Mouse (Mus musculus): ENCODE measurements at regions not wholly inside any gene's neighbourhood (a gene's known extent, or its start where the extent isn't known, plus 50 kb on each side); places are given as distances from the start of the nearest gene placed in this dataset.
A peak's percentile ranks its signal among the peaks of the same experiment; 100 is the strongest.

DNA sequence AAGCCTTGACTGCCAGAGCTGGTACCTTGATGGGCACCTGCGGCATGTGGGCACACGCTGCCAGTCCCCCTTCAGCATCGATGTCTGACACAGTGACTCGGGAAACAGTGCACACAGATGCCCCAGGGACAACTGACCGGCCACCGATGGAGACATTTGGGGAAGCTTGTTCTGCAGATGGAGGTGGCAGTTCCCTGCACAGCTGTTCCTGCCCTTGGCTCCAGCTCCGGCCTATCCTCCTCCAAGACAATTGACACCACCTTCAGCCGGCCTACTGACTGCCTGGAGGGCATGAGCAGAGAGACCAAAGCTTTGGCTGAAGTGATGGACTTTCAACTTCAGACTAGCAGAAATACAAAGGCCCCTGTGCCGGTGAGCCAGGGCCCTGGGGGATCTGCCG, 100.7 kb upstream of the Sulf2 start:
- no peak for DNase-seq
- Histone ChIP-seq H3K4me3 (no peak overlapping the region), H3K79me2 (replicated peaks; ENCODE audit: control insufficient read depth, insufficient read depth, low read length) (no peaks in the 10 kb centered on the region), H3K27me3 (ENCODE audit: control insufficient read depth, insufficient read depth, low read length) (no peaks in the 10 kb centered on the region), H3K4me1 (ENCODE audit: control insufficient read depth, insufficient read depth, low read length) (peaks cover 2% of the 10 kb centered on the region; the same call in 1 of the 2 replicates), H3K27ac (no peak overlapping the region), H3K36me3 (ENCODE audit: control insufficient read depth, insufficient read depth, low read length) (no peaks in the 10 kb centered on the region), H3K9ac (ENCODE audit: low read depth, low read length) (no peak overlapping the region)
- intact Hi-C loops (cut with DNase I), result no loop called here
- TF ChIP-seq POLR2A (IDR thresholded peaks at IDR 0.05; ENCODE audit: insufficient read depth, low read depth, low read length), result no peak
- no peak for TF ChIP-seq CTCF (IDR thresholded peaks at IDR 0.05)
- no peak for TF ChIP-seq EP300 (IDR thresholded peaks at IDR 0.05; ENCODE audit: insufficient read depth, low read depth, low read length)
- WGBS, result 85% methylated on average over 10 of the region's 10 CpGs

DNA sequence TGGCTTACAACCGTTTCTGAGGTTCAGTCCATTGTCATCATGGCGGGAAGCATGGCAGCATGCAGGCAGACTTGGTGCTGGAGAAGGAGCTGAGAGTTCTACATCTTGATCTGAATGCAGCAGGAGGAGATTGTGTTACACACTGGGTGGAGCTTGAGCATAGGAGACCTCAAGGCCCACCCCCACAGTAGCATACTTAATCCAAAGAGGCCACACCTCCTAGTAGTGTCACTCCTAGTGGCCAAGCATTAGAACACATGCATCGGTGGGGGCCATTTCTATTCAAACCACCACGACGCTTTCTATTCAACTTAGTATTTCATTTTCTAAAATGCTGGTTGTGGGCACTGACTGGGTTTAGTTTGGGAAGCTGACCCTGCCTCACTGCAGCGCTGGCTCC, 99.1 kb upstream of the Sulf2 start:
- intact Hi-C loops (cut with DNase I), result loop anchor here (5.0 kb wide), 1 partner anchor 97 kb away; the partner anchor contains the start of gene Sulf2
- WGBS, result 94% methylated on average over 6 of the region's 6 CpGs

DNA sequence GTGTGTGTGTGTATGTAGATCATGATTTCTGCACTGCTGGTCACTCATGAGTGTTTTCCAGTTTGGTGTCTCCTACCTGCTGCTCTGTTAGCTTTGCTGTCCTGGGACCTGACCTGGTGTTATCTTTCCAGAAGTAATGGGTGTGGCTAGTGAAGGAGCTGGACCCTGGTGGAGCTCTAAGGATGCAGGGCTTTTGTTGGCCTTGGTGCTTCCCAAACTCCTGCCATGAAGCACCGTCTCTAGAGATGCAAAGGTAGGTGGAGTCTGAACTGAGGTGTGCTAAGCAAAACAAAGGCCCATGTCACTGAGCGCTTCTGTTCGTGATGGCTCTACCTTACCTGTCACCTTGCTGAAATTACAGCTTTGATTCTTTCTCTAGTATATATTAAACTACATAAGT, 96.6 kb upstream of the Sulf2 start:
- no peaks in the 10 kb centered on the region for H3K27me3 ChIP-seq (ENCODE audit: control insufficient read depth, insufficient read depth, low read length)
- no peaks in the 10 kb centered on the region for H3K36me3 ChIP-seq (ENCODE audit: control insufficient read depth, insufficient read depth, low read length)
- intact Hi-C loops (cut with DNase I), result loop anchor here (5.0 kb wide), 1 partner anchor 95 kb away; the partner anchor contains the start of gene Sulf2
- no peak overlapping the region; the same call in 1 of the 2 replicates for H3K27ac ChIP-seq
- no peak for TF ChIP-seq CTCF (IDR thresholded peaks at IDR 0.05)
- TF ChIP-seq EP300 (IDR thresholded peaks at IDR 0.05; ENCODE audit: insufficient read depth, low read depth, low read length), result no peak
- no peak for TF ChIP-seq POLR2A (IDR thresholded peaks at IDR 0.05; ENCODE audit: insufficient read depth, low read depth, low read length)
- H3K4me1 ChIP-seq (ENCODE audit: control insufficient read depth, insufficient read depth, low read length), result peaks cover 6% of the 10 kb centered on the region
- DNase-seq, result no peak
- H3K9ac ChIP-seq (ENCODE audit: low read depth, low read length), result no peak overlapping the region
- no peak overlapping the region for H3K4me3 ChIP-seq
- WGBS, result 89% methylated on average over 3 of the region's 3 CpGs
- no peaks in the 10 kb centered on the region for H3K79me2 ChIP-seq (replicated peaks; ENCODE audit: control insufficient read depth, insufficient read depth, low read length)

More for the DNA sequence above, 99.1 kb upstream of the Sulf2 start:
- Histone ChIP-seq H3K27me3 (ENCODE audit: control insufficient read depth, insufficient read depth, low read length) (no peaks in the 10 kb centered on the region), H3K4me1 (ENCODE audit: control insufficient read depth, insufficient read depth, low read length) (peaks cover 6% of the 10 kb centered on the region), H3K27ac (no peak overlapping the region), H3K9ac (ENCODE audit: low read depth, low read length) (no peak overlapping the region), H3K79me2 (replicated peaks; ENCODE audit: control insufficient read depth, insufficient read depth, low read length) (no peaks in the 10 kb centered on the region), H3K36me3 (ENCODE audit: control insufficient read depth, insufficient read depth, low read length) (no peaks in the 10 kb centered on the region), H3K4me3 (no peak overlapping the region)
- no peak for DNase-seq
- TF ChIP-seq EP300 (IDR thresholded peaks at IDR 0.05; ENCODE audit: insufficient read depth, low read depth, low read length) (no peak), POLR2A (IDR thresholded peaks at IDR 0.05; ENCODE audit: insufficient read depth, low read depth, low read length) (no peak), CTCF (IDR thresholded peaks at IDR 0.05) (no peak)

DNA sequence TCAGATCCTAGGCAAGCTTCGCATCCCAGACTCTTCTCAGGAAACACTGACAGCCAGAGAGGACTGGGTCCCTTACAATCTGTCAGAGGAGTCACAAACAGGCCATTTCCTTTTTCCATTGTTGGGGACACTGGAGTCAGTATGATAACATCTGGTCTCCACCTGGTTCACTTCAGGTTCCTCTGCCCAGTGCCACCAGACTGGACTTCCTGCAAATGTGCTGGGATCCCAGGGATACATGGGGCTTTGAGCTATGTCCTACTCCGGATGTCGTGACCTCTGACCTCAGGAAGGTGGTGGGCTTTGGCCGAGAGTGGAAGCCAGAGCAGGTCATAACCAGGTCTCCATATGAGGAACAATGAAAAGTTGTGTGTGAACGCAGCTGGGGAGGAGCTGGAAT, 96.0 kb upstream of the Sulf2 start:
- DNase-seq, result peak; percentile 37 to 56

DNA sequence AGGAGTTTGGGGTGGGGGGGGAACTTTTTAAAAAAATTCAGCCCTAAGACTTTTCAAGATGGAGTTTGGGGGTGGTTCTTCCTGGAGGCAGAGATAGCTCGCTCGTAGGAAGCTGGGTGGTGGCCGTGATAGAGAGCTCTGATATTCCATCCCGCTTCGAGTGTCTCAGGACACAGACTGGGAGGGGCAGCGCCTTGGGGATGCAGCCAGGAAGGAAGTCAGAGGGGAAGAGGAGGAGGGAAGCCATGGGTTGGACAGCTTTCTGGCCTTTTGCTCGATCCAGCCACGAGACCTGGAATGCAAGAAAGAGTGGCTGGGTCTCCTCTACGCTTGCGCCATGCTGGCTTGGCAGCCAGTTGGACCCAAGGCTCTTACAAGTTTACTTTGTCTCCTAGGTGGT, 95.1 kb upstream of the Sulf2 start:
- H3K27me3 ChIP-seq (ENCODE audit: control insufficient read depth, insufficient read depth, low read length), result no peaks in the 10 kb centered on the region
- H3K4me3 ChIP-seq, result no peak overlapping the region
- no peaks in the 10 kb centered on the region for H3K36me3 ChIP-seq (ENCODE audit: control insufficient read depth, insufficient read depth, low read length)
- TF ChIP-seq CTCF (IDR thresholded peaks at IDR 0.05) (no peak), EP300 (IDR thresholded peaks at IDR 0.05; ENCODE audit: insufficient read depth, low read depth, low read length) (0 out of 2 replicates have a peak, but pooled peaks have one; percentile 50), POLR2A (IDR thresholded peaks at IDR 0.05; ENCODE audit: insufficient read depth, low read depth, low read length) (no peak)
- peak; percentile 51 to 63 for DNase-seq
- peaks cover 6% of the 10 kb centered on the region for H3K4me1 ChIP-seq (ENCODE audit: control insufficient read depth, insufficient read depth, low read length)
- H3K79me2 ChIP-seq (replicated peaks; ENCODE audit: control insufficient read depth, insufficient read depth, low read length), result no peaks in the 10 kb centered on the region
- H3K9ac ChIP-seq (ENCODE audit: low read depth, low read length), result no peak overlapping the region
- peak overlapping the region; percentile 60 for H3K27ac ChIP-seq
- WGBS, result 43% methylated on average over 10 of the region's 10 CpGs
- intact Hi-C loops (cut with DNase I), result loop anchor here (5.0 kb wide), 1 partner anchor 93 kb away; the partner anchor contains the start of gene Sulf2

More for the DNA sequence above, 96.0 kb upstream of the Sulf2 start:
- no peak overlapping the region for H3K4me3 ChIP-seq
- no peak overlapping the region for H3K9ac ChIP-seq (ENCODE audit: low read depth, low read length)
- H3K79me2 ChIP-seq (replicated peaks; ENCODE audit: control insufficient read depth, insufficient read depth, low read length), result no peaks in the 10 kb centered on the region
- no peaks in the 10 kb centered on the region for H3K27me3 ChIP-seq (ENCODE audit: control insufficient read depth, insufficient read depth, low read length)
- intact Hi-C loops (cut with DNase I), result loop anchor here (5.0 kb wide), 1 partner anchor 94 kb away; the partner anchor contains the start of gene Sulf2
- peaks cover 6% of the 10 kb centered on the region for H3K4me1 ChIP-seq (ENCODE audit: control insufficient read depth, insufficient read depth, low read length)
- TF ChIP-seq POLR2A (IDR thresholded peaks at IDR 0.05; ENCODE audit: insufficient read depth, low read depth, low read length) (no peak), CTCF (IDR thresholded peaks at IDR 0.05) (no peak), EP300 (IDR thresholded peaks at IDR 0.05; ENCODE audit: insufficient read depth, low read depth, low read length) (0 out of 2 replicates have a peak, but pooled peaks have one; percentile 44)
- WGBS, result 58% methylated on average over 5 of the region's 5 CpGs
- peak overlapping the region; percentile 60 for H3K27ac ChIP-seq
- no peaks in the 10 kb centered on the region for H3K36me3 ChIP-seq (ENCODE audit: control insufficient read depth, insufficient read depth, low read length)

DNA sequence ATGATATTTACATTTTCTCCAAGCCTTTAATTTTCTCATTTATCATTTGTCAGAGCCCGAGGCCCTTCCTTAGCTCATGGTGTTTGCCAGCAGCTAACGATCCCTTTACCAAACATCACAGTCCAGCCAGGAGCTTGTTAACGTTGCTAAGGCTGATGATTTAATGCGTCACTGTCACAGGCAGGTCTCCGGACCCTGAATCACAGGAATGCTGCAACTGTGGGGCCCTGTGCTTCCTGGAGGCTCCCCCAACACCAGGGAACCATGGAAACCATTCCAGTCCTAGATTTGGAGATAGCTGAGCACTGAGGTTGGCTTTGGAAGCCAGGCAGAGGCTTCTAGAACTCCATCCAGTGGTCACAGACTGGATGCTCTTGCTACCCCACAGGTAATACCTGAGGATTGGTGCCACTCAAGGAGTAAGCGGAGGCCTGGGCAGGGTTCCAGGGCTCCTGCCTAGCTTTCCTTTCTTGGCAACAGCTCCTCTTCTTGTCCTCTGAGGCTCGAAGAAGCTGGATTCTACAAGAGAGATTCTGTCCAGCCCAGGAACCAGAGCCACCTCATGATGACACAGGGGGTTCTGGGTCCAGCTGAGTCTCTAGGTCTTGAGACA, 94.0 kb upstream of the Sulf2 start:
- H3K4me3 ChIP-seq, result no peak overlapping the region
- intact Hi-C loops (cut with DNase I), result no loop called here
- H3K79me2 ChIP-seq (replicated peaks; ENCODE audit: control insufficient read depth, insufficient read depth, low read length), result no peaks in the 10 kb centered on the region
- no peak overlapping the region for H3K27ac ChIP-seq
- H3K27me3 ChIP-seq (ENCODE audit: control insufficient read depth, insufficient read depth, low read length), result no peaks in the 10 kb centered on the region
- H3K9ac ChIP-seq (ENCODE audit: low read depth, low read length), result no peak overlapping the region
- peaks cover 6% of the 10 kb centered on the region for H3K4me1 ChIP-seq (ENCODE audit: control insufficient read depth, insufficient read depth, low read length)
- no peaks in the 10 kb centered on the region for H3K36me3 ChIP-seq (ENCODE audit: control insufficient read depth, insufficient read depth, low read length)
- no peak for DNase-seq
- no peak for TF ChIP-seq CTCF (IDR thresholded peaks at IDR 0.05)
- 49% methylated on average over 7 of the region's 7 CpGs for WGBS

Data from heart, adult 2 months (tissue).